Mouse (Mus musculus): ENCODE results near the gene Mettl27.

DNA sequence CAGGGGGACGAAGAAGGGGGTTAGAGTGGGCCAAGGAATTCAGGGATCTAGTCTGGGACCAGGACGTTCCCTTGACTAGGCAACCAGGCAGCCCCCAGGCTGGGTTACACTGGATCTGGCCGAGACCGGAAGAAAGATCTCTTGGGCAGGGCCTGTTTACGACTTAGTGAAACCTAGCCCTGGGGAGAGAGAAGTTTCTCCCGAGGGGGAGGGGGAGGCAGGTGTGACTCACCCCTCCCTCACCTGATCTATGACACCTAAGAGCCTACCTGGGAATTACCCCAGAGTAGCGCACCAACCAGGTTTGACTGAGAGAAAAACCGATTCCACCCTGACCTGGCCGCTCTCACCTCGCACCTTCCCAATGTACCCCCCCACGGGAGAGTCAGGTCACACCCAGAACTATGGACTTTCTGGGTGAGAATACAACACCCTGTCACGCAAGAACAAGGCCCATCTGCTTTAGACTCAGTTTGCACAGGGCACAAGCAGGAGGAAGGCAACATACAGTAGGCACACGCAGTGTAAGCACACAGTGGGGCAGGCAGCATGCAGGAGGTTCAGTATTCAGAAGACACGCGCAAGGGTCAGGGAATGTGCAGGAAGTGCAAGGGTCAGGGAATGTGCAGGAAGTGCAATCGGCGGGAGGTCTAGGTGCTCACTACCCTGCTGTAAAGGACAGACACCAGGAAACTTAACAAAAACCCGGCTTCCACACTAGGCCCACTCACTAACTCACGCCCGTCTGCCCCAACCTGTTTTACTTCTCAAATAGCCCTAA is 35.2 kb downstream of the Mettl27 start:
- TF ChIP-seq CTCF (IDR thresholded peaks at IDR 0.05; ENCODE audit: low read depth) = no peak
- TF ChIP-seq EP300 (optimal IDR thresholded peaks at IDR 0.05) = no peak

All from stomach, postnatal 0 days (tissue).